Mouse (Mus musculus): Measurements from ENCODE around the gene Ltk. TPM values are rescaled to one million over a fixed set of nuclear protein-coding genes. Genes with fewer than 3 reads are reported as not detected.
"Not testable (repeated sequence)": the region's sequence is repeated elsewhere in the genome, so short reads cannot be mapped to it uniquely, and the experiment has no call there.

Gene Ltk
- total RNA-seq, 2 experiments from 2014 or later, result 5.9 to 7.1 TPM

DNA sequence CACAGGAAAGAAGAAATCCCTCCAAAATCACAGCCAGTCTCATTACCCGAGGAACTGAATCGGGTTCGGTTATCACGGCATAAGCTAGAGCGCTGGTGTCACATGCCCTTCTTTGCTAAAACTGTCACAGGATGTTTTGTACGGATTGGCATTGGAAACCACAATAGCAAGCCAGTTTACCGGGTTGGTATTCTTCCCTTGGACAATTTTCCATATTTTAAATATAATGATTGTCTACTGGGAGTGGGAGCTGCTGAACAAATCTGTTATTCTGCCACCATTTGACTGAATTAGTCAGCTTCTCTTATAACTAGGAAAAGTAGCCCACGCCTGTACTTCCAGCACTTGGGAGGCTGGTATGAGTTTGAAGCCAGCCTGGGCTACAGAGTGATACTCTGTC is 39.2 kb downstream of the Ltk start:
- intact Hi-C loops (cut with DNase I), result no loop called here
- DNase-seq (ENCODE audit: extremely low spot score in 1 of 2, low spot score in 2 of 2), result no peak

DNA sequence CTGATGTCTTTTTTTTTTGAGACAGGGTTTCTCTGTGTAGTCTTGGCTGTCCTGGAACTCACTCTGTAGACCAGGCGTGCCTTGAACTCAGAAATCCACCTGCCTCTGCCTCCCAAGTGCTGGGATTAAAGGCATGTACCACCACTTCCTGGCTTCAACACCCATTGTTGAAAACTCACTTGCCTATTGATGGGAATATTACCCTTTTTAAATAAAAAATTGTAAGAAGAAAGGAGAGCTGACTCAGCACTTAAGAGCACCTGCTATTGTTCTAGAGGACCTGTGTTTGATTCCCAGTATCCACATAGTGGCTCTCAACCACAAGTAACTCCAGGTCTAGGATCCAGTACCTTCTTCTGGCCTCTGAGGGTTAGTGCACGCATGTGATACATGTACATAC is 44.4 kb downstream of the Ltk start:
- DNase-seq (ENCODE audit: extremely low spot score in 1 of 2, low spot score in 2 of 2); intact Hi-C loops (cut with DNase I): not testable (repeated sequence)

DNA sequence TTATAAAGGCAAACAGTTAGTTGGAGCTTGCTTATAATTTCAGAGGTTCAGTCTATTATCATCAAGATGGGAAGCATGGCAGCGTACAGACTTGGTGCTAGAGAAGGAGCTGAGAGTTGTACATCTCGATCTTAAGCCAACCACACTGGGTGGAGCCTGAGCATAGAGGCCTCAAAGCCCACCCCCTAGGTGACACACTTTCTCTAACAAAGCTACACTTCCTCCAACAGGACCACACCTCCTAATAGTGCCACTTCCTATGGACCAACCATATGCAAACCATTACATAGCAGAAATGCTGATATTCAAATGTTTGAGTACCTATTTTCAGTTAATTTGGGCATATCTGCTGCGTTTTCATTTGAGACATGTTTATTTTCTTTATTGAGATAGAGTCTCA is 50.2 kb downstream of the Ltk start:
- intact Hi-C loops (cut with DNase I), result no loop called here
- DNase-seq (ENCODE audit: extremely low spot score in 1 of 2, low spot score in 2 of 2), result no peak

DNA sequence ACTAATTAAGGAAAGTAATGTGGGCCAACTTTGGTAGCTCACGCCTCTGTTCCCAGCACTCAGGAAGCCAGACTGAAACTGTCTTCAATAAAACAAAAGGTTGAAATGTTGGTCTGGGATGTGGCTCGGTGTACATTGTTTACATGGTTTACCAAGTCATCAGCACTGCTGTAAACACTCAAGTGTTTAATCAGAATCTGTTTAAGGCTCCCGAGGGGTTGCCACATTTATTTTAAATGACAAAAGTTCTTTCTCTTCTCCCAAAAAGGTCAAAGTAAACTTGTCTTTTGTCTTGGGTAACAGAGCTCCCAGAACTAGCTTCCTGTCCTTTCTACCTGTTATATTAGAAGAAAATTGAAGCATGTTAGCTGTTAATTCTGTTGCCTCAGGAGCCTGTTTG is 52.6 kb downstream of the Ltk start:
- DNase-seq (ENCODE audit: extremely low spot score in 1 of 2, low spot score in 2 of 2), result no peak
- intact Hi-C loops (cut with DNase I), result no loop called here

DNA sequence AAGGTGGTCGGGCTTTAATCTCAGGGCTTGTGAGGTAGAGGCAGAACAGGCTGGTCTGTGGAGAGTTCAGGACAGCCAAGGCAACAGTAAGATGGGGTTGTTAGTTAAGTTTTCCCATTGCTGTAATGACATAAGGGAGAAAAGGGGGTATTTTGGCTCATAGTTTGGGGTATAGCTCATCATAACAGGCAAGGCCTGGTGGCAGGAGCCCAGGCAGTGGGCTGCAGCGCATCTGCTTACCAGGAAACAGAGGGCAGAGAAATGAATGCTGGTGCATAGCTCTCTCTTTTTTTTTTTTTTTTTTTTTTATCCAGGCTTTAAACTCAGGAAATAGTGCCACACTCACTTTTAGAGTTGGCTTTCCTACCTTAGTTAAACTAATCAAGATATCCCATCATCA is 57.1 kb downstream of the Ltk start:
- no peak for DNase-seq (ENCODE audit: extremely low spot score in 1 of 2, low spot score in 2 of 2)
- intact Hi-C loops (cut with DNase I), result no loop called here

Other genes starting within 250 kb of the Ltk start
- under 1 TPM; 0.63 to 0.64 TPM for gene Exd1, start 212.8 kb downstream of the Ltk start, total RNA-seq (2021)
- gene Chp1, start 212.7 kb downstream of the Ltk start, total RNA-seq (2021), result 100 to 1,000 TPM; 108 to 110 TPM
- gene Nusap1, start 142.1 kb downstream of the Ltk start, total RNA-seq (2021), result 1 to 10 TPM; 1.6 to 2.2 TPM
- gene Oip5, start 142.0 kb downstream of the Ltk start, total RNA-seq (2021), result 1 to 10 TPM; 2.4 to 2.6 TPM
- 10 to 100 TPM; 24.7 to 29.0 TPM for gene Ndufaf1, start 97.6 kb downstream of the Ltk start, total RNA-seq (2021)
- 10 to 100 TPM; 57.6 to 60.6 TPM for gene Rtf1, start 85.4 kb downstream of the Ltk start, total RNA-seq (2021)
- 10 to 100 TPM; 95.0 to 97.9 TPM for gene Itpka, start 18.1 kb downstream of the Ltk start, total RNA-seq (2021)
- 10 to 100 TPM; 15.9 to 17.1 TPM for gene Rpap1, start 27.1 kb upstream of the Ltk start, total RNA-seq (2021)
- gene Tyro3, start 37.3 kb upstream of the Ltk start, total RNA-seq (2021), result 10 to 100 TPM; 73.3 to 74.1 TPM
- 10 to 100 TPM; 57.9 to 63.5 TPM for gene Mga, start 136.8 kb upstream of the Ltk start, total RNA-seq (2021)
- gene Mapkbp1, start 212.3 kb upstream of the Ltk start, total RNA-seq (2021), result 10 to 100 TPM; 79.1 to 79.2 TPM

All from left cerebral cortex, postnatal 10 days (tissue).